Mouse (Mus musculus) neutrophil, adult 5-6 weeks (primary cell): Measurements from ENCODE around the gene Olfr1474. TPM values are rescaled to one million over a fixed set of nuclear protein-coding genes. Genes with fewer than 3 reads are reported as not detected.
"Not testable (repeated sequence)": the region's sequence is repeated elsewhere in the genome, so short reads cannot be mapped to it uniquely, and the experiment has no call there.

Experiments used
- ATAC-seq: fragments of 151-379, 151-347 bp; 2 replicates; pipeline ENCODE4 v1.8.0; 2017; ENCODE audit warnings: mild to moderate bottlenecking, moderate TSS enrichment; ENCODE audit not compliant: insufficient number of reproducible peaks, poor library complexity, low FRiP score, severe bottlenecking; ENCODE audit errors: extremely low read depth
- total RNA-seq: library from RNA; stranded (forward); fragments of 200-1000 nt; gene quantifications from 2 replicates; pipeline ENCODE4 v1.2.3, GENCODE M21; 2017

Olfr1474 gene
- total RNA-seq, result not detected in 2 replicates

- not testable (repeated sequence) for ATAC-seq
Measured at GRCm38 (mm10) chr19:13469265-13469664, at the start of gene Olfr1474. Gene Olfr1474, plus strand, starts transcription at chr19:13469565.

- not testable (repeated sequence) for ATAC-seq
Measured at GRCm38 (mm10) chr19:13443109-13443508, 26.3 kb upstream of the Olfr1474 start, which contains the start of gene Olfr1471. Gene Olfr1471, plus strand, starts transcription at chr19:13443409.

- no peak for ATAC-seq
Measured at GRCm38 (mm10) chr19:13455986-13456385, 13.4 kb upstream of the Olfr1474 start, which contains the start of gene Olfr1472. Gene Olfr1472, minus strand, starts transcription at chr19:13456086.

GRCm38 (mm10) chr19:13480096-13480495, 10.7 kb downstream of the Olfr1474 start, which contains the start of gene Olfr1475:
Gene Olfr1475, minus strand, starts transcription at chr19:13480196.
- no peak for ATAC-seq

- no peak for ATAC-seq
Measured at GRCm38 (mm10) chr19:13500246-13500645, 30.9 kb downstream of the Olfr1474 start, which contains the start of gene Olfr1477. Gene Olfr1477, plus strand, starts transcription at chr19:13500546.

Other genes starting within 250 kb of the Olfr1474 start
- gene Olfr1463, start 238.2 kb upstream of the Olfr1474 start, total RNA-seq, result not detected in 2 replicates
- gene Olfr1465, start 154.0 kb upstream of the Olfr1474 start, total RNA-seq, result not detected in 2 replicates
- gene Olfr1466, start 130.7 kb upstream of the Olfr1474 start, total RNA-seq, result not detected in 2 replicates
- gene Olfr1467, start 107.3 kb upstream of the Olfr1474 start, total RNA-seq, result 0.49 TPM in 1 of 2 replicates, not detected in the other
- not detected in 2 replicates for gene Olfr1469, start 61.7 kb upstream of the Olfr1474 start, total RNA-seq
- 0.12 TPM in 1 of 2 replicates, not detected in the other for gene Olfr1471, start 26.2 kb upstream of the Olfr1474 start, total RNA-seq
- gene Olfr1472, start 13.5 kb upstream of the Olfr1474 start, total RNA-seq, result not detected in 2 replicates
- not detected in 2 replicates for gene Olfr1475, start 10.6 kb downstream of the Olfr1474 start, total RNA-seq
- not detected in 2 replicates for gene Olfr1477, start 31.0 kb downstream of the Olfr1474 start, total RNA-seq
- 1.2 TPM in 1 of 2 replicates, not detected in the other for gene Olfr1480, start 58.3 kb downstream of the Olfr1474 start, total RNA-seq
- gene Olfr1484, start 113.9 kb downstream of the Olfr1474 start, total RNA-seq, result not detected in 2 replicates
- not detected in 2 replicates for gene Olfr1487, start 147.8 kb downstream of the Olfr1474 start, total RNA-seq
- not detected in 2 replicates for gene Olfr1489, start 162.1 kb downstream of the Olfr1474 start, total RNA-seq
- gene Olfr1490, start 181.5 kb downstream of the Olfr1474 start, total RNA-seq, result 0.12 TPM in 1 of 2 replicates, not detected in the other
- gene Olfr1491, start 227.7 kb downstream of the Olfr1474 start, total RNA-seq, result not detected in 2 replicates